Mouse (Mus musculus): ENCODE data around the gene Nt5c1b. TPM values are rescaled to one million over a fixed set of nuclear protein-coding genes. Genes with fewer than 3 reads are reported as not detected.

The Nt5c1b gene
- not detected for polyA plus RNA-seq (2017; shearing (Covaris generic))

DNA sequence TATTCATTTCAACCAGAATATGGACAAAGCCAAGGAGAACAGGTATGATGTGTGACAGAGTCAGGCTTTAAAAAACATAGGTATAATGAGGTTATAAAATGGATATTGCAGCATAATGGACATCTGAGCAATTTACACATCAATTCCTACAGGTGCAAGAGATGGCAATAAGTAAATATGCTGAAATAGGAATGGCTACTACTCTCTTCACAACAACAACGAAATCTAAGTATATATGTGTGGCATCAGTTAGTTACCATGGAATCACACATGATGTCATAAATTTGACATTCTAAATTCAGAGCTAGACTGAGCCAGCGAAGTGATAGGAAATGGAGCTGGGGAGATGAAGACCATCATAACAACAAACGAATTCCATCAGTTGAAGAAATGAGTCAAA is at the start of gene Nt5c1b:
Gene Nt5c1b, plus strand, starts transcription at position 301 of the 400 bp plus-strand sequence.

DNA sequence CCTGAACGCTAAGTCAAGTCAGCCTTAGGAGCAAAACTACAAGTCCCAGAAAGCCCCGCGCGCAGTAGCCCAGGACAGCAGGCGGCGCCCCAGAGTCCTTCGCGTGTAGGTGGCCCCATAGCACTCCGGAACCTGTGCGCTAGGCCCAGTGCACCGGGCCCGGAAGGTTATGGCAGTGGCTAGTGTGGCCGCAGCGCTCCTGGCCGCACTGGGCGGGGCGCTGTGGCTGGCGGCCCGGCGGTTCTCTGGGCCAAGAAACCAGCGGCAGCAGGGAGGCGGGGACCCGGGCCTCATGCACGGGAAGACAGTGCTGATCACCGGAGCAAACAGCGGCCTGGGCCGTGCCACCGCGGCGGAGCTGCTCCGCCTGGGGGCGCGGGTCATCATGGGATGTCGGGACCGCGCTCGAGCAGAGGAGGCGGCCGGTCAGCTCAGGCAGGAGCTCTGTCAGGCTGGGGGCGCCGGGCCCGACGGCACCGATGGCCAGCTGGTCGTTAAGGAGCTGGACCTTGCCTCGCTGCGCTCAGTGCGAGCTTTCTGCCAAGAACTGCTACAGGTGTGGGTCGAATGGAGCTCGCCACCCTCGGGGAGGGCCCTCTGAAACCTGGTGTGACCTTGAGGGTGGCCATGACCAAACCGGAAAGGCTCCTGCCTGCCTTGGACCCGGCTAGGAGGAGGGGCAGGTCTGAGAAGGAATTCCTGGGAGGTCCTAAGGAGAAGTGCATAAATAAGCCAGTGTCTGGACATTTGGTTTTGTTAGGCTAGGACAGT is 21.1 kb downstream of the Nt5c1b start, which contains the start of gene Rdh14:
Gene Rdh14, plus strand, starts transcription at position 102 of the 771 bp plus-strand sequence.

Other genes starting within 250 kb of the Nt5c1b start
- 21.9 TPM for gene Rdh14, start 20.8 kb downstream of the Nt5c1b start, polyA plus RNA-seq (2017; shearing (Covaris generic))